Mouse (Mus musculus) midbrain, embryonic 10.5 days (tissue): ENCODE results near the gene B4galt1. TPM values are rescaled to one million over a fixed set of nuclear protein-coding genes. Genes with fewer than 3 reads are reported as not detected.
"Not testable (repeated sequence)": the region's sequence is repeated elsewhere in the genome, so short reads cannot be mapped to it uniquely, and the experiment has no call there.

ENCODE experiments used
- DNase-seq: peaks from one replicate; pipeline ENCODE4 v3.0.0-alpha.2; 2017; ENCODE audit warnings: low spot score
- H3K27ac ChIP-seq: fragments of 300-500 bp; sonication (generic); replicated peaks from 2 replicates; pipeline ENCODE4 v1.5.1; 2016; ENCODE audit warnings: mild to moderate bottlenecking
- H3K27me3 ChIP-seq: fragments of 300-500 bp; sonication (generic); 2 replicates; pipeline ENCODE4 v1.6.1; 2016; ENCODE audit warnings: low read depth, mild to moderate bottlenecking; ENCODE audit not compliant: poor library complexity, severe bottlenecking
- H3K36me3 ChIP-seq: fragments of 300-500 bp; sonication (generic); 2 replicates; pipeline ENCODE4 v1.6.1; 2016; ENCODE audit warnings: mild to moderate bottlenecking, moderate library complexity
- H3K4me1 ChIP-seq: fragments of 300-500 bp; sonication (generic); 2 replicates; pipeline ENCODE4 v1.6.1; 2016
- H3K4me3 ChIP-seq: fragments of 300-500 bp; sonication (generic); 2 replicates; pipeline ENCODE4 v1.5.1; 2016; ENCODE audit warnings: mild to moderate bottlenecking, moderate library complexity
- H3K9me3 ChIP-seq: fragments of 300-500 bp; sonication (generic); replicated peaks from 2 replicates; pipeline ENCODE4 v1.6.1; 2016; ENCODE audit warnings: mild to moderate bottlenecking
- WGBS: fragments of 180-500 bp; shearing (Covaris S2); methylation state at CpG from one replicate; pipeline ENCODE4 v1.1.7; 2016; 5-methylcytosine and 5-hydroxymethylcytosine counted together
- polyA plus RNA-seq: library from polyadenylated mRNA; unstranded; fragments of >200 nt; fragmentation: Nextera tagmentation; extraction: Ambion mirVana; gene quantifications from 2 replicates; pipeline ENCODE4 v1.2.1, GENCODE M21; 2016

The B4galt1 gene
- polyA plus RNA-seq, 1 experiment from 2014 or later, result 18.4 TPM

- peaks cover 23% of the 10 kb centered on the region; the same call in 1 of the 2 replicates for H3K36me3 ChIP-seq
- H3K27ac ChIP-seq, result no peak overlapping the region
- H3K4me1 ChIP-seq, result no peaks in the 10 kb centered on the region
- no peak overlapping the region for H3K4me3 ChIP-seq
- no peaks in the 10 kb centered on the region for H3K9me3 ChIP-seq
- no peaks in the 10 kb centered on the region for H3K27me3 ChIP-seq
- 76% methylated on average over 3 of the region's 3 CpGs for WGBS
- DNase-seq, result no peak
These were observed 52.9 kb downstream of the B4galt1 start for GRCm38 (mm10) chr4:40800873-40801272.

DNA sequence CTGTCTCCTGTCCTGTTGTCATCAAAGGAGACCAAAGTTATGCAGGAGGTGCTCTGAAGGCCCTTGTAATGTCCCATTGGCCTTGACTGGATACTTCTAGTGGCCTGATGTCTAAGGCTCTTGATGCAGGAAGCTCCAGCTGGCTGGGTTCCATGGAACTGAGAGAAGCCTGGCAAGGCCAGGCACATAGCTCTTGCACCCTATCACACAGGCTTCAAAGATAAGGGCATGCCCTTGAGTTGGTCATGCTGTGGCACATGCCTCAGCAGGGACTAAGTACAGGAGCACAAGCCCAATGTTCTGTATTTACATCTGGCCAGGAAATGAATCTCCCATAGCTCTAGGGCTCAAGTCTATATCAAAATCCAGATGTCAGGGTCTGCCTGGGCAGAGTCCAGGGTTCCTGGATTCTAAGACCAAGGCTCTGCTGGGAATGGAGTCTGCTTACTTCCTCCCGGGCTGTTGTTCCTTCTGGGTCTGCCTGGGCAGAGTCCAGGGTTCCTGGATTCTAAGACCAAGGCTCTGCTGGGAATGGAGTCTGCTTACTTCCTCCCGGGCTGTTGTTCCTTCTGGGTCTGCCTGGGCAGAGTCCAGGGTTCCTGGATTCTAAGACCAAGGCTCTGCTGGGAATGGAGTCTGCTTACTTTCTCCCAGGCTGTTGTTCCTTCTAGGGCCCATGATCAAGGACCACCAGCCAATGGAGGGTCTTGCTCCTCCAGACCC is 54.8 kb downstream of the B4galt1 start:
- DNase-seq, H3K4me3 ChIP-seq, H3K27ac ChIP-seq, H3K9me3 ChIP-seq, H3K27me3 ChIP-seq, H3K4me1 ChIP-seq: not testable (repeated sequence)
- H3K36me3 ChIP-seq, result peaks cover 18% of the 10 kb centered on the region; the same call in 1 of the 2 replicates
- WGBS, result 88% methylated on average over 2 of the region's 2 CpGs

GRCm38 (mm10) chr4:40795761-40796160 is 58.0 kb downstream of the B4galt1 start:
- H3K4me1 ChIP-seq, result no peaks in the 10 kb centered on the region
- no peak overlapping the region for H3K27ac ChIP-seq
- 93% methylated on average over 3 of the region's 3 CpGs for WGBS
- H3K27me3 ChIP-seq, result no peaks in the 10 kb centered on the region
- no peak for DNase-seq
- no peak overlapping the region for H3K4me3 ChIP-seq
- H3K9me3 ChIP-seq, result no peaks in the 10 kb centered on the region; the same call in 1 of the 2 replicates
- H3K36me3 ChIP-seq, result 0 out of 2 replicates have a peak, but pooled peaks cover 4% of the 10 kb centered on the region

DNA sequence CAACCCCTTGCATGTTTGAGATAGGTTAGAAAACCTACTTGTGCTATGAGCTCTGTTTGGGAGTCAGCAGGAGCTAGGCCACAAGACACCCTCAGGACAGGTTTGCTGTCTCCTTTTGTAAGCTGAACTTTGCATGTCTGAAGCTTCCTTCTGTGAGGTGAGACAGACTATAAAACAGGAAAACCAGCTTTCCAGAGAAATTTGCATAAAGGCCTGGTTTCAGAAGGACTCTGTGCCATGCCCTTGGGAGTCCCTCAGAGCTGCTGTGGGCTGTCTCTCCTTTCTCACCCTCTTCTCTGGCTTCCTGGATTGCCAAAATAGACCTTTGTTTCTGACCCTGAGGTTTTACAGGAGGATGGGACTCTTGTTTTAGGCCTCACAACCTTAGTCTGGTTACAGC is 59.5 kb downstream of the B4galt1 start:
- H3K9me3 ChIP-seq, result no peaks in the 10 kb centered on the region; the same call in 1 of the 2 replicates
- H3K4me1 ChIP-seq, result no peaks in the 10 kb centered on the region
- H3K27me3 ChIP-seq, result no peaks in the 10 kb centered on the region
- H3K27ac ChIP-seq, result no peak overlapping the region
- H3K36me3 ChIP-seq, result 0 out of 2 replicates have a peak, but pooled peaks cover 4% of the 10 kb centered on the region
- H3K4me3 ChIP-seq, result no peak overlapping the region
- no peak for DNase-seq

- Histone ChIP-seq H3K9me3 (no peaks in the 10 kb centered on the region; the same call in 1 of the 2 replicates), H3K36me3 (no peaks in the 10 kb centered on the region), H3K27me3 (no peaks in the 10 kb centered on the region), H3K4me3 (no peak overlapping the region), H3K27ac (no peak overlapping the region), H3K4me1 (no peaks in the 10 kb centered on the region)
- WGBS, result 91% methylated on average over 4 of the region's 4 CpGs
- DNase-seq, result no peak
These were observed 62.6 kb downstream of the B4galt1 start for GRCm38 (mm10) chr4:40791176-40791575.

DNA sequence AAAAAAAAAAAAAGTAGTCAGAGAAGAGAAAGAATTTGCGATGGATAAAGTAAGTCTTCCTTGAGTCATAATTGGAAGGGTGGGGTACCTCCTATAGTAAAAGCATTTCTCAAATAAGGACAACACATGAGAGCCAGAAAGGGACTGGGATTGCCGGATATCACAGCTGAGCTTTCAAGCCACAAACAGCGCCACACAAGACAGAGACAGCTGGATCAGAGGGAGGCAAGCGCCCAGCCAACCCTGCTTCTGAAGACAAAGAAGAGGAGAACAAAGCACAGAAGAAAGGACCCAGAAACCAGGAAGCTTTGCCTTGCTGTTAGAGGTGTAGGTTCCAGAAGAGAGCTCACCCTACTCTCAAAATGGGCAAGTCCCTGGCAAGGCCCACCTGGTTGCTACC is 67.2 kb downstream of the B4galt1 start:
- no peaks in the 10 kb centered on the region for H3K27me3 ChIP-seq
- no peak overlapping the region for H3K4me3 ChIP-seq
- 64% methylated on average over 4 of the region's 4 CpGs for WGBS
- no peaks in the 10 kb centered on the region for H3K36me3 ChIP-seq
- H3K9me3 ChIP-seq, result no peaks in the 10 kb centered on the region
- H3K27ac ChIP-seq, result no peak overlapping the region
- no peaks in the 10 kb centered on the region for H3K4me1 ChIP-seq
- no peak for DNase-seq

DNA sequence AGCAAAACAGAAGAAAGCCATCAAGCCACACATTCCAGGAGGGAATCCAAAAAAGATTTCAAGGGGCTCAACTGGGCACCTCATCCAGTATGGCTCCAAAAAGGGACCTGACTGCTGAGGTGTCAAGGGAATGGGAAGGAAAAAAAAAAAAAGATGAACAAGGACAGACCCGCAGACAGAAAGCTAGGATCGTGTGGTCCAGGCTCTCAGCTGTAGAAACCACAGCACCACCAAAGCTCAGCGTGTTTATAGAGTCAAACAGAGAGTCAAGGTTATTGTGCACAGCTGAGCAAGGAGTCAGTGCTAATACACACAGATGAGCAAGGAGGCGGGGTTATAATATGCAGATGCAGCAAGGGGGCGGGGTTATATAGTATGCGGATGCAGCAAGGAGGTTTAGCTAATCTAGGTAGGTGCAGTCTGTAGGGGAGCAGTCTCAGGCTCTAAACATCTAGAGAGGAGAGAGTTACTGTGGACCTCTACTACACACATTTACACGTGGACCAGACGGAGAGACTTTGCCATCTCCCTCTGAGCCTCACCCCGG is 68.1 kb downstream of the B4galt1 start:
- H3K27me3 ChIP-seq, result no peaks in the 10 kb centered on the region
- no peaks in the 10 kb centered on the region for H3K9me3 ChIP-seq
- DNase-seq, result no peak
- H3K27ac ChIP-seq, result no peak overlapping the region
- H3K36me3 ChIP-seq, result no peaks in the 10 kb centered on the region
- WGBS, result 83% methylated on average over 9 of the region's 9 CpGs
- H3K4me3 ChIP-seq, result no peak overlapping the region
- H3K4me1 ChIP-seq, result no peaks in the 10 kb centered on the region; the same call in 1 of the 2 replicates

- Histone ChIP-seq H3K9me3 (no peaks in the 10 kb centered on the region), H3K27ac (no peak overlapping the region), H3K4me1 (no peaks in the 10 kb centered on the region; the same call in 1 of the 2 replicates), H3K4me3 (no peak overlapping the region), H3K36me3 (no peaks in the 10 kb centered on the region), H3K27me3 (no peaks in the 10 kb centered on the region)
- 83% methylated on average over 10 of the region's 10 CpGs for WGBS
- DNase-seq, result no peak
These were observed 69.1 kb downstream of the B4galt1 start for GRCm38 (mm10) chr4:40784556-40785169.

- H3K36me3 ChIP-seq, result no peaks in the 10 kb centered on the region
These were observed 70.8 kb downstream of the B4galt1 start for GRCm38 (mm10) chr4:40783049-40783448.

DNA sequence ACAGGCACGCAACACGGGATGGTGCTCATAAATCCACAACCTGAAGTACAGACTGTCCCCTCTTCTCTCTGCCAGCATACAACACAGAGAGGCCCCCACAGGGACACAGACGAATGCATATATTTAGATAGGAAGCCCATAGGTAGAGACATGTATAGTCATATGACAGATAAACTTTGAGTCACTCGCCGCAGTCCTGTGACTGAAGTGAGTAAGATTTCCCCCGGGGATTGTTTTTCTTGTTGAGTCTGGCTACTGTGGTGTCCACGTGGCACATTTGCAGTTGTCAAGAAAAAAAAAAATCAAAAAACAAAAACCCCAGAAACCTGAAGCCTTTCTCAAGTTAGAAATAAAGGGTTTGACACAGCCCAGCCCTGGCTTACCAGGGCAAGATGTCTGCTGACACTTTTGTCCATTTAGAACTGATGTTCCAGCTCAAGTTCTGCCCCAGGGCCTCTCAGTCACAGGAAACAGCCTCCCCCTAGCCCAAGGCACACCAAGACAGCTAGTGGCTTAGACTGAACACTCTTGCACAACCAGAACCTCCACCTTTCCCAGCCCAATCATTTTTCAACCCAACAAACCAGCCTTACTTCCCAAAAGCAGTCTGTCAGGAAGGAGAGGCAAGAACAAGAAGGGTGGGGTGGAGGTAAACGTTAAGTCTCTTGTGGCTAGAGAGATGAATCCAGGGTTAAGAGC is 71.9 kb downstream of the B4galt1 start:
- H3K27me3 ChIP-seq, result no peaks in the 10 kb centered on the region
- 75% methylated on average over 8 of the region's 8 CpGs for WGBS
- no peaks in the 10 kb centered on the region for H3K36me3 ChIP-seq
- H3K4me1 ChIP-seq, result peaks cover 2% of the 10 kb centered on the region
- no peak for DNase-seq
- H3K9me3 ChIP-seq, result no peaks in the 10 kb centered on the region
- H3K4me3 ChIP-seq, result no peak overlapping the region
- H3K27ac ChIP-seq, result no peak overlapping the region; the same call in 1 of the 2 replicates

More at GRCm38 (mm10) chr4:40783049-40783448, 70.8 kb downstream of the B4galt1 start:
- H3K27me3 ChIP-seq, result no peaks in the 10 kb centered on the region
- DNase-seq, result no peak
- no peaks in the 10 kb centered on the region; the same call in 1 of the 2 replicates for H3K4me1 ChIP-seq
- WGBS, result 93% methylated on average over 4 of the region's 4 CpGs
- no peak overlapping the region for H3K27ac ChIP-seq
- no peak overlapping the region for H3K4me3 ChIP-seq
- H3K9me3 ChIP-seq, result no peaks in the 10 kb centered on the region

DNA sequence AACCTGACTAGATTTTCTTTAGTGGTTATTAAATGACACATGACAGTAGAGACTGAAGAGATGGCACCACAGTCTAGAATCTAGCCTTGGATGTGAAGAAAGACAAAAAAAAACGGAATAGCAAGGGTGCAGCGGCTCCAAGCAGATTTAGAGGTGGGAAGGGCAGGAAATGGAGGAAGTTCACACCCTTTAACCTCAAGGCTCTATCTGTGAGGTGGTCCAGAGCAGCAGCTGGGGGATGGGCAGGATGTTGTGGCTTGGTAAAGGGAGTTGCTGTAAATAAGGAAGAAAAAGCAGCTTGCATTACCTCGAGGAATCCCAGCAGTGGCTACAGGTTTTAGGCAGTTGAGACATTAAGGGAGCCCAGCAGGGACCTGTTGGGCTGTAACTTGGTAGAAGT is 72.7 kb downstream of the B4galt1 start:
- Histone ChIP-seq H3K4me1 (peaks cover 4% of the 10 kb centered on the region), H3K27me3 (no peaks in the 10 kb centered on the region), H3K9me3 (no peaks in the 10 kb centered on the region), H3K27ac (no peak overlapping the region), H3K36me3 (no peaks in the 10 kb centered on the region), H3K4me3 (no peak overlapping the region)
- DNase-seq, result no peak
- WGBS, result 35% methylated on average over 3 of the region's 3 CpGs

DNA sequence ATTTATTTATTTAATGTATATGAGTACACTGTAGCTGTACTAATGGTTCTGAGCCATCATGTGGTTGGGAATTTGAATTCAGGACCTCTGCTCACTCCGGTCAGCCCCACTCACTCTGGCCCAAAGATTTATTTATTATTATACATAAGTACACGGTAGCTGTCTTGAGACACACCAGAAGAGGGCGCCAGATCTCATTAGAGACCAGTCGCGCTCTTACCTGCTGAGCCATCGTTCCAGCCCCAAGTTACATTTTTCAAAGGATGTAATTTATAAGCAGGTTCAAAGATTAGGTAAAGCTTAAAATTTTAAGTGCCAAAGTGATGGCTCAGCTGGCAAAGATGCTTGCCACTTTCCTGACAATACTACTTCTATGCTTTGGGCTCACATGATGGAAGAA is 75.1 kb downstream of the B4galt1 start:
- no peak overlapping the region for H3K27ac ChIP-seq
- no peaks in the 10 kb centered on the region for H3K36me3 ChIP-seq
- H3K27me3 ChIP-seq, result no peaks in the 10 kb centered on the region
- peaks cover 15% of the 10 kb centered on the region for H3K4me1 ChIP-seq
- H3K9me3 ChIP-seq, result no peaks in the 10 kb centered on the region
- 84% methylated on average over 6 of the region's 6 CpGs for WGBS
- DNase-seq, result no peak
- H3K4me3 ChIP-seq, result no peak overlapping the region
